Mouse (Mus musculus): ENCODE results near the gene Efl1. TPM values are rescaled to one million over a fixed set of nuclear protein-coding genes. Genes with fewer than 3 reads are reported as not detected.
A peak's percentile ranks its signal among the peaks of the same experiment; 100 is the strongest.
"Not testable (repeated sequence)": the region's sequence is repeated elsewhere in the genome, so short reads cannot be mapped to it uniquely, and the experiment has no call there.

Gene Efl1
- total RNA-seq, 2 experiments from 2014 or later = 27.4 to 31.1 TPM

DNA sequence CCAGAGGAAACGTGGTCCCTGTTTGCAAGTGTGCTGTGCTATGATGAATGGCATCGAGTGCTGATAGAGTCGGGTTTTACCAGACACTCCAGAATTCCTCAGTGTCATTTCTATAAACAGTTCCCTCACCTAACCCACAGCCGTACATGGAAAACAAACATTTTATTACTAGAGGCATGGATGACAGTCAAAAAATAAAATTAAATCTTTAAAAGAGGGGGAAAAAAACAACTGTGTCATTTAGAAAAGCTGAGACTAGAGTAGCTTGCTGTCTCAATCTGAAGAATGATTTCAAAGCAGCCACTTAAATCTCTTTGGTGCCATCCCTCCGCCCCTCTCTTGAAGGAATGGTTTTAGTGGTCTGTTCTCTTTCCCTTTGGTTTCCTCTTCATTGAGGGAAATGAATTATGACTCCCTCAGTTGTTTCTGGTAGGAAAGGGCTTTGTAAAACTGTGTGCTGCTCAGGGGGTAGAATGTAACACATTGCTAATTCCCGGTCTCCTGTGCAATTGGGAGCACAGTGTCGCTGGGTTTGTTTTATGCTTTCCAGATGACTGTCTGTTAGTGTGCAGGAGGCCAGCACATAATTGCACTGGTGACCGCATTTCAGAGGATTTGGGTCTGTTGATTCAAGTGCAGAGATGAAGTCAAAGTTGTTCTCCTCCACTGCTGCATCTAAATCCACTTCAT is 67.6 kb downstream of the Efl1 start:
- ATAC-seq (replicated peaks; ENCODE audit: poor library complexity, severe bottlenecking) = no peak

DNA sequence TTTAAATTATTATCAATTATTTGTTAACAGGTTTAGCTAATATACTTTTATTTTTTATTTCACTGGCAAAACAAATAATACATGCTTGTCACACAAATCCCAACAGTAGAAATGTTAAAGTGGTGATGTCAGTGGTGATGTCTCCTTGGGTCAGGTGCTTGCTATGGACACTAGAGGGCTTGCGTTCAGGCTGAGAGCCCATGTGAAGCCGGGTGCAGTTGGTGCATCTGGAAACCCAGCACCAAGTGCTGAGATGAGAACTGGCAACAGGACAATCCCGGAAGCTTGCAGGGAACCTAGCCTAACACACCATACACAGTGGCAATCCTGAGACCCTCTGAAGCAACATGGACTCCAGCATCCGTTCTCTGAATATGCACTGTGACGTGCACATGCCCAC is 70.9 kb downstream of the Efl1 start:
- ATAC-seq (replicated peaks; ENCODE audit: poor library complexity, severe bottlenecking) = 0 out of 2 replicates have a peak, but pooled peaks have one; percentile 30

DNA sequence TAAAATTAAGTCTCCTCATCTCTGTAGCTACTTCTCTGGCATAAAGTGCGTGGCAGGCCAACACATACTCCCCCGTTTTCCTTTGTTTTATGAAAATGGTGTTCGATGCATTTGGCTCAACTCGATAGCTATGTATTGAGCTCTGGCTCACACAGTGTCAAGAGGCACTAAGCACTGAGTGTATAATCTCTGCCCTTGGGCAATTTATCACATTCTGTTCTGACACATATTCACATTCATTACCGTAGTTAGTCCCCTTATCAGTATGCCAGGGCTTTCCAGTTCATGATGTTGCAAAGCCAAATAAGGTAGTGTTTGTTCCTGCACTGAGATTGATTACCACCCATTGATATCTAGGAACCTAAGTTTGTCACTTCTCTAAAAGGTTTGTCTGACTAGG is 71.3 kb downstream of the Efl1 start:
- ATAC-seq (replicated peaks; ENCODE audit: poor library complexity, severe bottlenecking) = no peak

DNA sequence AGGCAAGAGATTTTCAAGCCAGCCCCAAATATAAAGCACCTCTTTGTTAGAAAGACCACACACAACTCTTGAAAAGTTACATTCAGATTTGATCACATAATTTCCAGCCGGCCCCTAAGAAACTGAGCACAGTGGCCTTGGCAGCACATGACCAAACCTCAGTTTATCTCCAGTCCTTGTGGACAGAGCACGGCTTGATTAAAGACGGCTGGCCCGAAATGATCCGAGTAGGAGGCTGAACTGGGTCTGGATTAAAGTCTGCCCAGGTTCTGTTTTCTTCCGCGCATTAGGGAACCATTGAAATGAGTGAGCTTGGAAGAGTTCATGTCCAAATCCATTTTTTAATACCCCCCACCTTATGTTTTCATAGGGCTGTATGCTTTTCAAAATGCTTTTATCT is 72.1 kb downstream of the Efl1 start:
- ATAC-seq (replicated peaks; ENCODE audit: poor library complexity, severe bottlenecking) = no peak

DNA sequence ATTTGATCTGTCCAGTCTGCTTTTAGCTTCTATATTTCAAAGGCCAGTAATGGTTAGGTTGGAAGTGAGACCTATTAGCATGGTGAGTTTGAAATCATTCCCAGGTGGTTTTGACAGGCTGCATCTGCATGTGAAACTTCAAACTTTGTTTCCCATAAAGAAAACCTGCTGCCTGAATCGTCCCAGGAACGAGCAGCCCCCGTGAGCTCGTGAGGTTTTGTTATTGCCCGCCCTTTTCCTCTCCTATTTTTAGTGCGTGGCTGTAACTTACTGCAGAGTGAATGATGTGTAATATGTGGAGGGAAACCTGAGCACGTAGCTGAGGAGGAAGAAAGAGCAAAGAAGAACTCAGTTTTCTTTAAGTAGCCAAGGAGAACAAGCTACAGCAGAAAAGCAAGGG is 72.5 kb downstream of the Efl1 start:
- no peak for ATAC-seq (replicated peaks; ENCODE audit: poor library complexity, severe bottlenecking)

DNA sequence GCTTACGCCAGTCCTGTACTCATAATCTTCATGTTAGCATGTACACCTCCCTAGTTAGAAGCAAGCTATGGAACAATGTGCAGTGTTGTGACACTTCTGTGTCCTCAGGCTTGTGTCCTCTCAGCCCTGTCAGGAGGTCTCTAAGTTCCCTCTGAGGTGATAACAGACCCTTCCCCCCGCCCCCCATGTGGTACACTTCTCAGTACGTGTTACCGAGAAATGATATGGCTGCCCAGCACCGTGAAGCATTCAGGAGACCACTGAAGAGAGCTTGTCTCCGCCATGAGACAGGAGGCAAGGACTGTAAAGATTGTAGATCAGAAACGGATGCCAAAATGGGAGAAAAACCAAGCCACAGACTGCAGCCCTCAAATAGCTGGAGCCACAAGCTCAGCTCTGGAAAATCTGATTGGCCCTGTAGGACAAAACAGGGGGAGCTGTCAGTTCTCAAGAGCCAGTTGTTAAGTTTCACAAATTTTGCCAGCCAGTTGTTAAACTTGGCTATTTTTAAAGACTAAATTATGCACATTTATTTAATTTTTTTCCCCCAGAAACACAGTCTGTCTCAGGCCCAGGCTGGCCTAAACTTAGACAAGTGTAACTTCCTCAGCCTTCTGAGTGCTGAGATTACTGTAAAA is 74.2 kb downstream of the Efl1 start:
- no peak for ATAC-seq (replicated peaks; ENCODE audit: poor library complexity, severe bottlenecking)

DNA sequence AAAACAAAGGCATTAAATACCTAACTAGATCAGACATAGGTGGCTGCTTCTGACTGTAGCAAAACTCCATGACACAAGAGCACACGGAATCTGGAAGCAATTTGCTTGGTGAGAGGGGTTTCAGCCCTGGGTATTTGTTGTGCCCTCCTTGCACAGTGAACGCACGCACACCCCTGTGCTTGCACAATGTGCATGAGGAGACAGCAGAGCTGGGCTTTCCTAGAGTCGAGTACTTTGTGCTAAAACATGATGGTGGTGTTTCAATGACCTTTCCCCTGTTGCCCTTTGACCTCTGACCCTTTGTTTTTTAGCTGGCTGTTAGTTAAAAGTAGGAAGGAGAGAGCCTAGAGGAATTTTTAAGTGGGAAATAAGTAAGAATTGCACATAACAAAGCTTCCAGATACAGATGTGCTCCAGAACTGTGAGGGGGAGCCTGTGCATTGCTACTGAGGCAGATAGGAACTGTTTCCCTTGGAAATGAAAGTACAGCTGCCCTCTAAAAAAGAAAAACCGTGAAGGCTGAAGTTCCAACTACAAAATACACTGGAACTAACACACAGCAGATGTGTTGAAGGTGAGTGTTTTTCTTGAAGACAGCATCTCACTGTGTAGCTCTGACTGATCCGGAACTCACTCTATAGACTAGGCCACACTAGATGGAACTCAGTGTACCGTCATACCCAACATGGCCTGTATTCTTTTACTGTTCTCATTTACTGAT is 74.9 kb downstream of the Efl1 start:
- ATAC-seq (replicated peaks; ENCODE audit: poor library complexity, severe bottlenecking) = no peak

DNA sequence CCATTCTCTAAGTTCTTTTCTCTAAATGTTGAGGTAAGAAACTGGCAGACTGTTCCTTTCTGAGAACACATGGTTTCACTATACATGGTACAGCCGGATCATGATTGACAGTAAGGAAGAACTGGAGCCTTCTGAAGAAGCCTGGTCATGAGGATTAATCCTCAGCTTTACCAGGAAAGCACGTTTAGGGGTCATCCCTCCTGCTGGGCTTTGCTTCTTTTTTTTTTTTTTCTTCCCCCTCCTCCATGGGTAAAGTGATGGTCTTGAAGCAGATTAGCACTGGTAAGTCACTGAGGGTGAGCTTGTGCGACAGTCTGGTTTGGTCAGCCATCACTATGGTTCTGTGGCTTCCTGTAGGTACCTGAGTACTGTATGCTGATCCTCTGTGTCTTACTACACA is 76.1 kb downstream of the Efl1 start:
- no peak for ATAC-seq (replicated peaks; ENCODE audit: poor library complexity, severe bottlenecking)

DNA sequence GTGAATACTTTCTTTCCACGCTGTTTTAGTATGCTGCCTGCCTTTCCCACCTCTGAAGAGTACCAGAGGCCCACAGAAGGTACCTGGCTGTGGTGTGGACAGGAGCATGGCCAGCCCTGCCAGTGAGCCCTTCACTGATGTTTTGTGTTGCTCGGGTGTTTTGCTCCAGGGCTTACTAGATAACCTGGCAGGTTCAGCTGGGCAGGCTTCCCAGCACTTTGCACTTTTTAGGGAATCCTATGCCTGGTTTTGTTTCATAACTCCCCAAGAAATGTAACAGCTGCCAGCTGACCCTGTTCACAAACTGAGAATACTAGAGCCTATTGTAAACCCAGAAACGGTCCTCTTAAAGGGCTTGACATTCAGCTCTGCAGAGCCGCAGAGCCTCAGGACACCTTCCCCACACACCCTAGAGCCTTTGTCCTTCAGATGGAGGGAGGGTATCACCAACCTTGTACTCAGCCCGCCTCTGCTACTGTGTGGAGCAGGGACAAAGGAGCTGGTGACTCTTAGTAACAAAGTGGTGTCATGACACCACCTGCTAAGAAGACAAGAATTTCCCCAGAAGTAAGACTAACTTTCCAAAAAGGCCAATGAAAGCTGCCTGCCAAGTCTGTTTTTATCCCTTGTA is 76.7 kb downstream of the Efl1 start:
- ATAC-seq (replicated peaks; ENCODE audit: poor library complexity, severe bottlenecking) = no peak

DNA sequence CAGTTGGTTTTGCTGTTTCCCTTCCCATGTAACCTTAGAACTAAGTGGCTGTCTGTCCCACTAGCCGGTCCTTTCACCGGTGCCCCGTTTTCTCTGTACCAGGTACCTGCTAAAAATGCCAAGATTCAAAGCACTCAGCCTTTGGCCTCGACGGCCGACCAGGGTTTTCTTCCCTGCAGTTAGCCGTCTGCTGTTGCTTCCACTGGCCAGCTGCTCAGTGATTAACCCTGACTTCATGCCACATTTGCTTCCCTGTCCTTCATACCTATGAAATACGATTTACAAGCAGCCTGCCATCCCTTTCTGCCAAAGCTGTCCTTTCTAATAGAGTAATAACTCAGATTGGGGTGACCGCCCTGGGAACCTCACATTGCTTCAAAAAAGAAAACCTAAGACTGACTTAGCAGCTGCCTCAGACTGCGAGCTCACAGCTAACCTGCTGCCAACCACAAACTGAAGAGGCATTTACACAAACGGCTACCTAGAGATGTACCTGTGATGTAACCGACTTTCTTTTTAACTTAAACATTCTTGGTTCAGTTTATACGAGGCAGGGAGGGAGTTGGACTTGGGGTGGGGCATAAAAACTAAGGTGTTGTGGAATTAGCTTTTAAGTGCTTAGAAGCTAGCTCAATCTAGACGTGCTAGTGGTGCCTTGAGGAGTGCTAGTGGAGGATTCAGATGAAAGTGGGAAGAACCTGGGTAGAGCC is 77.5 kb downstream of the Efl1 start:
- ATAC-seq (replicated peaks; ENCODE audit: poor library complexity, severe bottlenecking) = no peak

DNA sequence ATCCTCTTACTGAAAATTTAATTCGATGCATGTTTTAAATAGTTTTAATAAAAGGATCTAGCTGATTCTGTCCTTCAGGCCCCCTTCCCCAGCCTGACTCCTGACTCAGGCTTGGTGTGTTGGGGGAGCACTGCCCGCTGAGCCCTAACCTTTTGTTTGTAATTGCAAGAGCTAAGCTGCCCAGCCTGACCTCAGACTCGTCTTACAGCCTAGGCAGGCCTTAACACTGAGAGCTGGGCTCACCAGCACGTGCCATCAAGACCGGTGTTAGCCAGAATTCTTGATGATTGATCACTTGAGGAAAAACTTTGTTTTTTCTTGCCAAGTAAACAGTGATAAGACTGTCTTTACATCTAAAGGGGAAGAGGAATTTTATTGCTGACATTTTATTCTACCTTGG is 78.7 kb downstream of the Efl1 start:
- no peak for ATAC-seq (replicated peaks; ENCODE audit: poor library complexity, severe bottlenecking)

DNA sequence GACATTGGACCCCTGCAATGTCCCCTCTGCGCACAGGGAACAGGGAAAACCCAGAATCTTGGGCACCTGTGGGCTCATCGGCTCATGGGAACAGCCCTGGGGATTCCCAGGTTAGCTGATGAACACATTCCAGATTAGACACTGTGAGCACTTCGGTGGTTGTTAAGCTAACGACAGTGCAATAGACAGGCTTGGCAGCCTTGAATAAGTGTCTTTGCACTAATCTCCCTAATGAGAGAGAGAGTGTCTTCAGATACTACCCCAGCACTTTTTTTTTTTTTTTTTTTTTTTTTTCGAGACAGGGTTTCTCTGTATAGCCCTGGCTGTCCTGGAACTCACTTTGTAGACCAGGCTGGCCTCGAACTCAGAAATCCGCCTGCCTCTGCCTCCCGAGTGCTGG is 80.6 kb downstream of the Efl1 start:
- not testable (repeated sequence) for ATAC-seq (replicated peaks; ENCODE audit: poor library complexity, severe bottlenecking)

DNA sequence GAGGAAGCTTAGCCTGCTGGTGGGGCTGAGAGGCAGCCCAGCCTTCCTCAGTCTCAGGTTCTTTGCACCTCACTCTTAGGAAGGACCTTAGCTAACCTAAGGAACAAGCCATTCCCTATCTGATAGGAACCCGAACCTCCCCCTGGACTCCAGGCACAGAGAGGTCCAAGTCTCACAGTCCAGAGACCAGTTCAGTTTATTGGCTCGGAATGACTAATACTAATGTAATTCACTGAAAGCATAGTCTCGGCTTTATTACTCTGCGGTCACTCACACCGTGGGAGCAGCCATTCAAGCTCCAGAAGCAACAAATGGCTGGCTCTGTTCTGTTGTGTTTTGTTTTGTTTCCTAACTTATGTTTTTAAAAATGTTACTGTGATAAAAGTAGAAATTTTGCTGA is 84.7 kb downstream of the Efl1 start:
- no peak for ATAC-seq (replicated peaks; ENCODE audit: poor library complexity, severe bottlenecking)

DNA sequence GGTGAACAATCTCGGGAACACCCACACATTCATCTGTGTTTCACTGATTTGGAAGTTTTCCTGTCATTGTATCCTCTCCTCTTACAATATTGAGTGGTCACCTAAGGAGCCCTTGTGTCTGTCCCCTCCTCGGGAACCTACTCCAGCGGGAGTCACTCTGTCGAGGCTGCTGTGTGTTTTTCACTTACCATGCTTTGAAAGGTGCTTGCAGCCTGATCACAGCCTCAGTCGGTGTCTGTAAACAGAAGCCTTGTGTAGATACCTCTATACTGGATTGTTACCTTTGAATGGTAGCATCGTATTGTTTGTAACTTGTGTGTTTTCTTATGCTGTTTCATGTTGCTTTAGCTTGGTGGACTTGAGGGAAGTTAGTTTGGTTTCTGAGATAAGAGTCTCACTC is 85.6 kb downstream of the Efl1 start:
- no peak for ATAC-seq (replicated peaks; ENCODE audit: poor library complexity, severe bottlenecking)

DNA sequence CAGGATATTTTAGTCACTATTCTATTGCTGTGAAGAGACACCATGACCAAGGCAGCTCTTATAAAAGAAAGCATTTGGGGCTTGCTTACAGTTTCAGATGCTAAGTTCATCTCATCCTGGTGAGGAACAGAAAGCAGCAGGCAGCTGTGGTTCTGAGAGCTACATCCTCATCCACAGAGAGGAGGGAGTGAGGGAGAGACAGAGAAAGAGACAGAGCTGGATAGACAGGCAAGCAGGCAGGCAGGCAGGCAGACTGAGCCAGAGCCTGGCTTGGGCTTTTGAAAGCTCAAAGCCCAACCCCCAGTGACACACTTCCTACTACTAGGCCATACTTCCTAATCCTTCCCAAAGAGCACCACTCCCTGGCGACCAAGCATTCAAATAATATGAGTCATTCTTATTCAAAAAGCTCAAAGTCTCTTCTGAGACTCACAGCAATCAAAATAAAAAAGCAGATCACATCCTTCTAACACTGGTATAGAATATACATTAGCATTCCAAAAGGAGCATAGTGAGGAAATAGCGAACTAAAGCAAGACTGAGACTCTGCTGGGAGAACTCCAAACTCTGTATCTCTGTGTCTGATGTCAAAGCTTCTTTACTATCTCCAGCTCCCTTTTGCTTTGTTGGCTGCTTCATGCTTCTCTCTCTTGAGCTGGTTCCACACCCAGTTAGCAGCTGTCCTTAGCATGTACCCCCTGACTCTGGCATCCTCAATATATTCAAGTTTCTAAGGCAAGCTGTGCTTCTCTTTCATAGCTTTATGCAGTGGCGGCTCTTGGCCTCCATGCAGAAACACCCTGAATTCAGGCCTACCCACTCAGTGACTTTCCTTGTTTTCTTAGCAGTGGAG is 86.6 kb downstream of the Efl1 start:
- peak; percentile 25; the same call in 1 of the 2 replicates for ATAC-seq (replicated peaks; ENCODE audit: poor library complexity, severe bottlenecking)

DNA sequence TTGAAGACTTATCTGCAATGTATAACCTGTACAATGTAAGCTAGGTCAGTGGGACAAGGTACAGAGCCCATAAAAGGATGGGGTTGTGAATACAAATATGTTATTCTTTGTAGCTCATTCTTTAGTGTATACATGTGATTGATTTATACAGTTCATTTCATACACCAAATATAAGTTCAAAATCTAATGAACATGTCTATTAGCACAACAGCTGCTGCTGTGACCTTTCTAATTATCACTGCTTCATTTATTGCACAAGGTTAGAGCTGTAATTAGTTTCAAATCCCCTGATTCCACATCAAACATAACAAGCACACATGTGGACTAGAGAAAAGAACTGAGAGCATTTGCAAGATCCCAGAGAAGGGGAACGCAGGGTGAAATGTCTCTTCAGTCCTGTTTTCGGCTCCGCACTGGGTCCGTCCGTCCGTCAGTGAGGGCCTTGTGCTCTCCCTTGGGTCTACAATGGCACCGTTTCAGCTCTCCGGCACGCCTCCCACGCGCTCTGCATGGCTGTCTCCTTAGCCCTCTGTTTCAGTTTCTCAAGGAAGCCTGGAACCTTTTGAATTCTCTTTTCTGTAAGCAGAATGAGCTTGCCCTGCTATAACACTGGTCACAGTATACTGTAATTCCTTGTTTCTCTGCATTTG is 94.8 kb downstream of the Efl1 start:
- no peak for ATAC-seq (replicated peaks; ENCODE audit: poor library complexity, severe bottlenecking)

DNA sequence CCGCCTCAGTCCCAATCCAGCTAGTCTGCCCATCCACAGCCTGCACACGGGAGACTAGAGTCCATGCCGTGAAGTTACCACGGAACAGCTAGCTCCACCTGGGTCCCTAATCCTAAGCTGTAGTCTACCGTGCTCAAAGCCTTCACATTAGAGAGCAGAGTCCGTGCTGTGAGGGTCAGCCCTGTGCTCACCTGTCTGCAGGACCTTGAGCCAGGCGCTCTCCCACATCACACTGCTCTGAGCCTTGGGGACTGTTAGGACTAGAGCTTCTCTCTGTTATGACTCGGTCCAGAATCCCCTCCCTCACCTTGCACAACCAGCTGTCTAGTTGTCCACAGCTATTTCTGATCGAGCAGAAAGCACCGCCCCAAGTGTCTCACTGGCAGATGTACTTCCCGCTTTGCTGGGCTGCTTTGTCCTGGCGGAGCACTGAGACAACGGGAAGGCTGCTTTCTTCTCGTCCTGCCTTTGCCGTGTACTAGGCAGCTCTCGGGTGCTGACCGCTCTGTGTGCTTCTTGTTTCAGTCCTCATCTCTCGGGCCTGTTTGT is 95.8 kb downstream of the Efl1 start:
- no peak for ATAC-seq (replicated peaks; ENCODE audit: poor library complexity, severe bottlenecking)

DNA sequence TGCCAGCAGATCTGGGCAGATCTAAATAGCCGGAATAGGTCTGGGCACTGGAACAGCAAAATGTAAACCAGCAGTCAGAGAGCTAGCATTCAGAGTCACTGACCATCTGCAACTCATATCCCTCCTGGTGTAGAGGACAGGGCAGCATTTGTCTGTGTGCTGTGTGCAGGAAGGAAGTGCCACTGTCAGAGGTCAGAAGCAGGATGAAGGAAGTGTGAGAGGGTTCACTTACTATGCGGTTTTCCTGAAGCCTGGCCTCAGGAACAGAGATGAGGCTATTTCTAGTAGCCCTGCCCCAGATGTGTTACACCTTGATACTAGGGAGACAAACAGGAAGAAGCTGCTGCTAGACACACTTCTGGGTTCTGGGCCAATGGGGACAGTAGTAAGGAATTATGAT is 100.4 kb downstream of the Efl1 start:
- peak; percentile 88 for ATAC-seq (replicated peaks; ENCODE audit: poor library complexity, severe bottlenecking)

DNA sequence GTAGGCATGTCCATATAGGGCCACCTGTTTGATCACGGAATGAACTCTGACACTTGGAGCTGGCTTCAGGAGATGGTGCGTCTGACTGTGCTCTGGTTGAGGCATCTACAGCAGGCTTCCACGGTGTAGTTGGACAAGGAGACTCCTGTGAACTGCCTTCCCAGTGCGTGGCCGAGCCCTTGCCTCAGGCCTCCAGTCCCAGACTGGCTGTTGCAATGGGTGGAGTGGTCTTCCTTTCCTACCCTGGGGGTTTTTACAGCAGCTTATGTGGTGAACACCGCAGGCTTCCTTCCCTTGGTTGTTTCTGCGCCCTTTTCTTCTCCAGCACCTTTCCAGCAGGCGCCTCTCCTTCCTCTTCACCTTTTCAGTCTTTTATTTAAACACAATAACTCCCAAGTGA is 100.8 kb downstream of the Efl1 start:
- ATAC-seq (replicated peaks; ENCODE audit: poor library complexity, severe bottlenecking) = peak; percentile 37

Measured in granulocyte monocyte progenitor cell, adult 5-6 weeks (primary cell).